Mouse (Mus musculus) heart, adult 2 months (tissue): ENCODE measurements around the gene Plekha5.
"Not testable (repeated sequence)": the region's sequence is repeated elsewhere in the genome, so short reads cannot be mapped to it uniquely, and the experiment has no call there.

Experiments
- CTCF ChIP-seq: fragments of 200-600 bp; IDR thresholded peaks from 2 replicates; pipeline ENCODE4 v1.8.1; 2022; ENCODE audit warnings: antibody characterized with exemption, mild to moderate bottlenecking, moderate library complexity
- EP300 ChIP-seq: fragments of 200-500 bp; IDR thresholded peaks from 2 replicates; pipeline ENCODE4 v1.6.1; 2011; ENCODE audit warnings: low read depth, low read length, control low read depth; ENCODE audit not compliant: insufficient read depth
- POLR2A ChIP-seq: fragments of 200-500 bp; IDR thresholded peaks from 2 replicates; pipeline ENCODE4 v1.6.1; 2011; ENCODE audit warnings: mild to moderate bottlenecking, low read depth, low read length, control low read depth; ENCODE audit not compliant: insufficient read depth

- not testable (repeated sequence) for TF ChIP-seq POLR2A, EP300
- TF ChIP-seq CTCF: peak; percentile 68
These were observed 77.0 kb downstream of the Plekha5 start for GRCm38 (mm10) chr6:140500829-140501228.
